Mouse (Mus musculus): ENCODE data around the gene Limd1. TPM values are rescaled to one million over a fixed set of nuclear protein-coding genes. Genes with fewer than 3 reads are reported as not detected.

Gene Limd1
- polyA plus RNA-seq, 1 experiment from 2014 or later: 11.4 TPM

DNA sequence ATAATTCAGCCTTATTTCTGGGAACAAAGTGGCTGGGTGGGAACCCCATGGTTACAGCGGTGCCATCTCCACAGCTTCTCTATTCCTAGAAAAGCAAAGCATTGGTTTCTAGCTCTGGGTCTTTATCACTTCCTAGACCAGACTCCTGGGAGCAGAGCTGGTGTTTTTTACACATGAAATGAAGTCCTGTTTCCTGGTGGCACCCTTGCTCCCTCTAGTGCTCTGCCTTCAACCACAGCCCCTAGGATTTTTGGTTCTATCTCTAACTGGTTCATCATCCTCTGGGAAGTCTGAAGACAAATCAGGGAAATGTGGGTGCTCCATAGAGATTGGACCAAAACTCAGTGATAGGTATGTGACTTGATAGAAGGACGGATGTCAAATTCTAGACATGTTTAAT, 28.9 kb downstream of the Limd1 start:
- Histone ChIP-seq H3K36me3 (replicated peaks) (no peaks in the 10 kb centered on the region), H3K4me2 (no peak overlapping the region), H3K9ac (no peak overlapping the region), H3K4me1 (peaks cover 8% of the 10 kb centered on the region), H3K27me3 (replicated peaks) (no peaks in the 10 kb centered on the region), H3K4me3 (no peak overlapping the region), H3K27ac (no peak overlapping the region), H3K9me3 (no peaks in the 10 kb centered on the region)
- 91% methylated on average over 2 of the region's 2 CpGs for whole genome bisulfite sequencing
- ATAC-seq (replicated peaks): no peak

GRCm38 (mm10) chr9:123508986-123509385, 30.5 kb downstream of the Limd1 start:
- Histone ChIP-seq H3K9ac (no peak overlapping the region), H3K27me3 (replicated peaks) (no peaks in the 10 kb centered on the region), H3K27ac (no peak overlapping the region), H3K4me1 (peaks cover 8% of the 10 kb centered on the region), H3K9me3 (no peaks in the 10 kb centered on the region), H3K4me2 (no peak overlapping the region), H3K4me3 (no peak overlapping the region), H3K36me3 (replicated peaks) (no peaks in the 10 kb centered on the region)
- no peak for ATAC-seq (replicated peaks)
- WGBS: 85% methylated on average over 2 of the region's 2 CpGs

DNA sequence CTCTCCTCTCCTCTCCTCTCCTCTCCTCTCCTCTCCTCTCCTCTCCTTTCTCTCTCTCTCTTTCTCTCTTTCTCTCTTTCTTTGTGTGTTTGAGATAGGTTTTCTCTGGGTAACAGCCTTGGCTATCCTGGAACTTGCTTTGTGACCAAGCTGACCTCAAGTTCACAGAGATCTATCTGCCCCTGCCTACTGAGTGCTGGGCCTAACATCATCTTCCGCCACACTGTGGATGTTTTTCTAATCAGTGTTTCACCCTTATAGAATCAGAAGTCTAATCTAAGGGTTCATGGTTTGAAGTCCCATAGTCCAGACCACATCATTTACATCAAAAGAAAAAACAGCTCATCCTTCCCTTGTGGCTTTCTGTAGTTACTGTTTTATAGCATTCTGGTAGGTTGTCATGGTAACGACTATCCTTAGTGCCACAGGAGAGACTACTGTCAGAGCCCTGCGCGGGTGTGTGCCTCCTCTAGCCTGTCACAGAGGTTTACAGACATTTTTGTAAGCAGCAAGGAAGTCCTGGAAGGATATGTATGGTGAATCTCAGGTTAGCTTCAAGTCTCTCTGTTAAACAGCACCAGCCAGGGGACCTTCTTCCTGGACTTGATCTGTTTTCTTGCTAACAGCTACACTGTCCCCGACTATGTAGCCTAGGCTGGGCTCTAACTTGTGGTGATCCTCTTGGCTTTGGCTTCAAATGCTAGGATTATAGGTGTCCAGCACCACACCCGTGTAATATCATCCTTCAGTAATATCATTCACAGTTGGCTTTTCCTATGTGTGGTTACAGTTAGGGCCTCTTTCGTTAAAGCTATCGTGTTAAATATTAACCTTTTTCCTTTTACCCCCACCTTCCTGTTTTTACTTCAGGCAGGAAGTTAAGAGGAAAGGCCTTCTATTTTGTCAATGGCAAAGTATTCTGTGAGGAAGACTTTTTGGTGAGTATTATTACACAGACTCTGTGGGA, 31.4 kb downstream of the Limd1 start:
- ATAC-seq (replicated peaks): peak; percentile 90
- H3K27me3 ChIP-seq (replicated peaks): no peaks in the 10 kb centered on the region

GRCm38 (mm10) chr9:123510926-123511325, 32.4 kb downstream of the Limd1 start:
- WGBS: 96% methylated on average over 5 of the region's 5 CpGs
- no peak overlapping the region for H3K27ac ChIP-seq
- no peak overlapping the region for H3K4me3 ChIP-seq
- no peak overlapping the region for H3K9ac ChIP-seq
- peaks cover 8% of the 10 kb centered on the region for H3K4me1 ChIP-seq
- no peak overlapping the region for H3K4me2 ChIP-seq
- H3K36me3 ChIP-seq (replicated peaks): no peaks in the 10 kb centered on the region
- no peaks in the 10 kb centered on the region for H3K27me3 ChIP-seq (replicated peaks)
- no peak for ATAC-seq (replicated peaks)
- H3K9me3 ChIP-seq: no peaks in the 10 kb centered on the region

More for the DNA sequence above, 31.4 kb downstream of the Limd1 start:
- Histone ChIP-seq H3K9me3 (no peaks in the 10 kb centered on the region), H3K9ac (peak overlapping the region; percentile 2; the same call in 1 of the 2 replicates), H3K36me3 (replicated peaks) (no peaks in the 10 kb centered on the region), H3K27ac (peak overlapping the region; percentile 70), H3K4me1 (peaks cover 8% of the 10 kb centered on the region), H3K4me2 (no peak overlapping the region), H3K4me3 (no peak overlapping the region)
- WGBS: 71% methylated on average over 8 of the region's 8 CpGs

GRCm38 (mm10) chr9:123512482-123512881, 34.0 kb downstream of the Limd1 start:
- WGBS: 94% methylated on average over 2 of the region's 2 CpGs
- H3K4me3 ChIP-seq: no peak overlapping the region
- H3K9me3 ChIP-seq: no peaks in the 10 kb centered on the region
- H3K27me3 ChIP-seq (replicated peaks): no peaks in the 10 kb centered on the region
- no peak overlapping the region for H3K9ac ChIP-seq
- no peak for ATAC-seq (replicated peaks)
- H3K4me2 ChIP-seq: no peak overlapping the region
- H3K36me3 ChIP-seq (replicated peaks): no peaks in the 10 kb centered on the region
- no peak overlapping the region for H3K27ac ChIP-seq
- H3K4me1 ChIP-seq: peaks cover 8% of the 10 kb centered on the region

DNA sequence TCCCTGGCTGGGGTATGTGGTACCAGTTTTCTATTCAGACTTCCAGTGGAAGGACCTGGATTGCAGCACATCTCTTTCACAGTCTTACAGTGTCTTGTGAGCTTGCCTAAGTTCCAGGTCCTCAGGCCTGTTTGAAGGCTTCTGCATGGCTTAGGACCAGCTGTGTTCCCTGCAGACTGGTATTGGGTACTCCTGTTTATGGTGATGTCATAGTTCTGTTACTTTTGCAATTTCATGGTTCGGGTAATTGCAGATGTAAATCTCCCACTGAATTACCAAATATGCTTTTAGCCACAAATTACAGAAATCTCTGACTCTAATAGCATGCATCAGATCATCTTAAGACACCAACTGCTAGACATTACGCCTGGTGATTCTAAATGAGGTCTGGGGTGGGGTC, 36.6 kb downstream of the Limd1 start:
- Histone ChIP-seq H3K9me3 (no peaks in the 10 kb centered on the region), H3K4me3 (no peak overlapping the region), H3K36me3 (replicated peaks) (no peaks in the 10 kb centered on the region), H3K4me2 (no peak overlapping the region), H3K4me1 (peaks cover 3% of the 10 kb centered on the region), H3K27me3 (replicated peaks) (no peaks in the 10 kb centered on the region), H3K9ac (no peak overlapping the region), H3K27ac (no peak overlapping the region)
- no peak for ATAC-seq (replicated peaks)
- 93% methylated on average over 2 of the region's 2 CpGs for WGBS

DNA sequence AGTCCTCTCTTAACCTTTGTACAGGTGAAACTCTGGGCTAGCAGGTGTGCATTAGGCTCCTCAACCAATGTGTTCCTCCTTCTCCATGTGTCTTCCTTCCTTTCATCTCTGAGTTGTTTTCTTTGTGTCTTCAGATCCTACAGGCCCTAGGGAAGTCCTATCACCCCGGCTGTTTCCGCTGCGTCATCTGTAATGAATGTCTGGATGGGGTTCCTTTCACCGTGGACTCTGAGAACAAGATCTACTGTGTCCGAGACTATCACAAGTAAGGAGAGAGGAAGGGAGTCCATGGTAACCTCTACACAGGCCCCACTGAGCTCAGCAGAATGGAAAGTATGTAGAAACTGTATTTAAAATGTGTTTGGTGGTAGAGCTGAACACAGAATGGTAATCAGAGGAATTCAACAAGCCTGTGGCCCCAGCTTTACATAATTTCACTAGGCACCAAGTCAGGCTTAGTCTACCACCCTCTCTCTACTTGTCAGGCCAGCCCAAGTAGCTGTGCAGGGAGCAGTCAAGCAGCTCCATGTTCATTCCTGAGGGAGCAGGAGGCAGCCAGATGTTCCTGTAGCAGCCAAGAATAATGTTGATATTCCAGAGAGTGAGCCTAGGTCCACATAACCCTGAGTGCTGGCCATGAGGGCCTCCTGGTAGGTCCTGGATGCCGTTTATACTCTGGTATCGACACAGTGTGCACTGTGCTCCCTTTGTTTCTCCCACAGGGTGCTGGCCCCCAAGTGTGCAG, 38.3 kb downstream of the Limd1 start:
- H3K36me3 ChIP-seq (replicated peaks): no peaks in the 10 kb centered on the region
- H3K27ac ChIP-seq: no peak overlapping the region
- H3K9me3 ChIP-seq: no peaks in the 10 kb centered on the region
- no peak overlapping the region for H3K4me2 ChIP-seq
- H3K4me3 ChIP-seq: no peak overlapping the region
- no peaks in the 10 kb centered on the region for H3K4me1 ChIP-seq
- 92% methylated on average over 7 of the region's 7 CpGs for WGBS
- ATAC-seq (replicated peaks): no peak
- H3K9ac ChIP-seq: no peak overlapping the region
- no peaks in the 10 kb centered on the region for H3K27me3 ChIP-seq (replicated peaks)

GRCm38 (mm10) chr9:123518969-123519894, 40.7 kb downstream of the Limd1 start:
- Histone ChIP-seq H3K27me3 (replicated peaks) (no peaks in the 10 kb centered on the region), H3K4me2 (no peak overlapping the region), H3K9ac (no peak overlapping the region), H3K27ac (no peak overlapping the region), H3K4me1 (no peaks in the 10 kb centered on the region), H3K36me3 (replicated peaks) (no peaks in the 10 kb centered on the region), H3K4me3 (no peak overlapping the region), H3K9me3 (no peaks in the 10 kb centered on the region)
- WGBS: 89% methylated on average over 13 of the region's 13 CpGs
- no peak for ATAC-seq (replicated peaks)

DNA sequence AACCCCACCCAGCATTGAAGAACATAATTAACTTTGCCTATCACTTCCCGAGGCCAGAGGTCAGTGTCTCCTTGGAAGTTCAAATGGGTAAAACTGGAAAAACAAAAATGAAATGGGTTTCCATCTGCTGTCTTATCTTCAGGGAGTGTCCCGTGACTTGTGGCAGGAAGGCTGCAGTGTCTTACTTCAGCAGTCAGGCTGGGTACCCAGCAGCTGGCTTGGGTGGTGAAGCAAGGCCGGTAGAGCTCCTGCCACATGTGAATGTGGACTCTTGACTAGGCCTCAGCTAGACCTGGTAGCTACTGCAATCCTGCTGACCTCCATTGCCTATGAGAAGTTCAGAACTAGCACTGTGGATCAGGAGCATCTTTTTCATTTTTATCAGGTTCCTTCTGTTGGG, 42.2 kb downstream of the Limd1 start:
- Histone ChIP-seq H3K9me3 (no peaks in the 10 kb centered on the region), H3K36me3 (replicated peaks) (no peaks in the 10 kb centered on the region), H3K4me3 (no peak overlapping the region), H3K27me3 (replicated peaks) (no peaks in the 10 kb centered on the region), H3K4me1 (no peaks in the 10 kb centered on the region; the same call in 1 of the 2 replicates), H3K9ac (no peak overlapping the region), H3K4me2 (no peak overlapping the region), H3K27ac (no peak overlapping the region)
- no peak for ATAC-seq (replicated peaks)
- 97% methylated on average over 3 of the region's 3 CpGs for WGBS

DNA sequence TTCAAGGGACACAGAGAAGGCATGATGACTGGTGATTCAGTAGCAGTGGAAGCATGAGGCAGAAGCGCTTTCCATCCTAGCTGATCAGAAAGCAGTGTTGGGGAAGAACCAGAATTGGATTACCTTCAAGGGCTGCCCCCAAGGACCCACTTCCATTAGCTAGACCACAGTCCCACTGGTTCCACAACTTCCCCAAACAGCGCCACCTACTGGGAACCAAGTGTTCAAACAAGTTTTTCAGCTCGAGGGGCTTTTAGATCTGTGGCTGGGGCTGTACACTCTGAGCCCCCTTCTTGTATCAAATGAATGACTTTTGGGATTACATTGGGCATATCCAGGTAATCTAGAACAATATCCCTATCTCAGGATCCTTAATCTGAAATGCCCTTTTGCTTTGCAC, 45.2 kb downstream of the Limd1 start:
- no peak overlapping the region for H3K9ac ChIP-seq
- 44% methylated on average over 3 of the region's 3 CpGs for WGBS
- no peak overlapping the region for H3K27ac ChIP-seq
- H3K4me3 ChIP-seq: no peak overlapping the region
- no peak for ATAC-seq (replicated peaks)
- no peak overlapping the region for H3K4me2 ChIP-seq
- H3K4me1 ChIP-seq: peaks cover 8% of the 10 kb centered on the region
- H3K27me3 ChIP-seq (replicated peaks): no peaks in the 10 kb centered on the region
- no peaks in the 10 kb centered on the region for H3K36me3 ChIP-seq (replicated peaks)
- no peaks in the 10 kb centered on the region for H3K9me3 ChIP-seq

DNA sequence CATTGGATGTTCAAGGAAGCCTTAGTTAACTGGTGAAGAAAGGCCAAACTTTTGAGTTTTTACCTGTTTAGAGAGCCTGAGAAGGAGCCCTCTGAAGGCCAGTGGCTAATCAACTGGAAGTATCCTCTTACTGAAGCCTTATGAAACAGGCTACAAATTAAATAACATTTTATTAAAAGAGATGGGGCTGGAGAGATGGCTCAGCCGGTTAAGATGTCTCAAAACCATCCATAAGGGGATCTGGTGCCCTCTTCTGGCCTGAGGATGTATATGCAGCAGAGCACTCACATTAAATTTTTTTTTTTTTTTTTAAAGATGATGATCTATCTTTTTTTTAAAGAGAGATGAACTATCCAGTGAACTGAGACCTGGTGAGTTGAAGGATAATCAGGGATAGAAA, 46.6 kb downstream of the Limd1 start:
- no peak for ATAC-seq (replicated peaks)
- H3K4me1 ChIP-seq: peaks cover 8% of the 10 kb centered on the region
- WGBS: 0% methylated on average over 1 of the region's 1 CpGs
- no peak overlapping the region for H3K4me2 ChIP-seq
- no peaks in the 10 kb centered on the region for H3K27me3 ChIP-seq (replicated peaks)
- no peak overlapping the region for H3K4me3 ChIP-seq
- no peaks in the 10 kb centered on the region for H3K9me3 ChIP-seq
- no peaks in the 10 kb centered on the region for H3K36me3 ChIP-seq (replicated peaks)
- H3K9ac ChIP-seq: no peak overlapping the region
- 0 out of 2 replicates have a peak overlapping the region, but pooled peaks have one; percentile 39 for H3K27ac ChIP-seq

- no peak overlapping the region for H3K27ac ChIP-seq
- ATAC-seq (replicated peaks): no peak
- no peaks in the 10 kb centered on the region for H3K36me3 ChIP-seq (replicated peaks)
- WGBS: 79% methylated on average over 5 of the region's 5 CpGs
- H3K4me3 ChIP-seq: no peak overlapping the region
- peaks cover 20% of the 10 kb centered on the region for H3K4me1 ChIP-seq
- H3K4me2 ChIP-seq: no peak overlapping the region
- H3K27me3 ChIP-seq (replicated peaks): no peaks in the 10 kb centered on the region
- no peak overlapping the region for H3K9ac ChIP-seq
- no peaks in the 10 kb centered on the region for H3K9me3 ChIP-seq
Measured at GRCm38 (mm10) chr9:123526502-123526901, 48.0 kb downstream of the Limd1 start.

Data from midbrain, embryonic 15.5 days (tissue).